ENCODE assay signal across 8 mouse cellular contexts in the genomic region with DNA sequence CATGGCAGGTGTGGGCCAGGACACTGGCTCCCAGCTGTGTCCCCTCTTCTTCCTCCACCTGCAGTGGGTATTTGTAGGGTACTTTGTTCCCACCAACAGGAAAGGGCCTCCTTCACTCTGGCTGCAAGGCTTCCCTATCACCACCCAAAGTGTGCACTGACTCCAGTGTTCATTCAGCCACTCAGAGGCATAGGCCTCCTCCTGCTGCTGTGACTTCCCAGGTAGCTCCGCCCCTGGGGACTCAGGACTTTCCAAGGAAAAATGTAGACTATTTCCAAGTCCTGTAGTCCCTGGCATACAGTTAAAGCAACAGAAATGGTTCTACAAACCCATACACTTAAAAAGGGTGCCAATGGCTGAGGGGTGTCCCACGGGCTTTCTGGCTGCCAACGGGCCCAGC. TPM values are rescaled to one million over a fixed set of nuclear protein-coding genes. Genes with fewer than 3 reads are reported as not detected.
DNase-seq lines count a peak whose midpoint lies in the region; ATAC-seq and TF ChIP-seq lines count a peak whose summit lies in the region.

No protein-coding gene starts in this region.

- H3K36me3 ChIP-seq in forebrain, embryonic 13.5 days (ENCODE audit: poor library complexity, severe bottlenecking) = peaks cover 5% of the 10 kb centered on the region; the same call in 1 of the 2 replicates
- no peaks in the 10 kb centered on the region for H3K36me3 ChIP-seq in limb, embryonic 15.5 days
- H3K36me3 ChIP-seq in neural tube, embryonic 14.5 days (ENCODE audit: control insufficient read depth, insufficient read depth, low read length) = no peaks in the 10 kb centered on the region

- H3K27ac ChIP-seq in left cerebral cortex, adult 2 months = no peak overlapping the region
- no peak overlapping the region for H3K27ac ChIP-seq in forebrain, embryonic 13.5 days
- H3K27ac ChIP-seq in limb, embryonic 15.5 days = peak overlapping the region; percentile 69
- no peak overlapping the region for H3K27ac ChIP-seq in neural tube, embryonic 14.5 days (ENCODE audit: low read depth, low read length)

- 22% methylated on average over 3 of the region's 3 CpGs for WGBS in forebrain, embryonic 13.5 days
- 24% methylated on average over 3 of the region's 3 CpGs for WGBS in limb, embryonic 15.5 days
- WGBS in neural tube, embryonic 14.5 days = 40% methylated on average over 3 of the region's 3 CpGs

- H3K9ac ChIP-seq in forebrain, embryonic 13.5 days = peak overlapping the region; percentile 65
- peak overlapping the region; percentile 44; the same call in 1 of the 2 replicates for H3K9ac ChIP-seq in limb, embryonic 15.5 days
- H3K9ac ChIP-seq in neural tube, embryonic 14.5 days (replicated peaks; ENCODE audit: low read depth, low read length) = peak overlapping the region; percentile 61; the same call in 1 of the 2 replicates

- peak overlapping the region; percentile 94 for H3K4me2 ChIP-seq in forebrain, embryonic 13.5 days
- peak overlapping the region; percentile 96 for H3K4me2 ChIP-seq in limb, embryonic 15.5 days
- H3K4me2 ChIP-seq in neural tube, embryonic 14.5 days (ENCODE audit: low read depth, low read length) = peak overlapping the region; percentile 92

- no peak for DNase-seq in left cerebral cortex, adult 2 months (ENCODE audit: extremely low spot score in 1 of 2, low spot score in 2 of 2)
- no peak for DNase-seq in left cerebral cortex, adult 18-20 months (ENCODE audit: low spot score in 2 of 2)
- peak; percentile 21 for DNase-seq in R1 (ENCODE audit: low read depth, low spot score)
- DNase-seq in adrenal gland, postnatal 25 days = no peak
- DNase-seq in spleen, adult 12 weeks (ENCODE audit: low spot score) = no peak

- no peak for TF ChIP-seq CTCF in left cerebral cortex, adult 2 months (IDR thresholded peaks at IDR 0.05)

- intact Hi-C loops in left cerebral cortex, adult 2 months (cut with DNase I) = no loop called here

- H3K4me1 ChIP-seq in forebrain, embryonic 13.5 days = peaks cover 17% of the 10 kb centered on the region
- peaks cover 17% of the 10 kb centered on the region for H3K4me1 ChIP-seq in limb, embryonic 15.5 days
- H3K4me1 ChIP-seq in neural tube, embryonic 14.5 days (ENCODE audit: control insufficient read depth, insufficient read depth, low read length) = 0 out of 2 replicates have a peak, but pooled peaks cover 3% of the 10 kb centered on the region

- H3K9me3 ChIP-seq in forebrain, embryonic 13.5 days (replicated peaks) = no peaks in the 10 kb centered on the region
- H3K9me3 ChIP-seq in limb, embryonic 15.5 days = no peaks in the 10 kb centered on the region
- H3K9me3 ChIP-seq in neural tube, embryonic 14.5 days (ENCODE audit: control insufficient read depth, low read length) = no peaks in the 10 kb centered on the region

- ATAC-seq in forebrain, embryonic 13.5 days = peak; percentile 14; the same call in 1 of the 2 replicates
- ATAC-seq in limb, embryonic 15.5 days (ENCODE audit: insufficient number of reproducible peaks, low FRiP score, low TSS enrichment, low read depth) = no peak
- peak; percentile 33; the same call in 1 of the 2 replicates for ATAC-seq in neural tube, embryonic 14.5 days (ENCODE audit: low read depth)

- H3K4me3 ChIP-seq in left cerebral cortex, adult 2 months = peak overlapping the region; percentile 50; the same call in 1 of the 2 replicates
- peak overlapping the region; percentile 56 for H3K4me3 ChIP-seq in forebrain, embryonic 13.5 days
- H3K4me3 ChIP-seq in limb, embryonic 15.5 days = peak overlapping the region; percentile 63
- H3K4me3 ChIP-seq in neural tube, embryonic 14.5 days (ENCODE audit: low read depth, low read length) = peak overlapping the region; percentile 49

- H3K27me3 ChIP-seq in forebrain, embryonic 13.5 days = peaks cover 5% of the 10 kb centered on the region; the same call in 1 of the 2 replicates
- H3K27me3 ChIP-seq in limb, embryonic 15.5 days = no peaks in the 10 kb centered on the region
- H3K27me3 ChIP-seq in neural tube, embryonic 14.5 days (ENCODE audit: control insufficient read depth, insufficient read depth, low read length) = no peaks in the 10 kb centered on the region

RNA-seq across cellular contexts. Expression of a gene that starts 0.9 kb away (rescaled TPM):
- 1 to 10 TPM; 2.2 to 3.4 TPM for total RNA-seq in left cerebral cortex, adult 2 months (2021)
- 1 to 10 TPM; 3.5 to 4.3 TPM for total RNA-seq in left cerebral cortex, adult 18-20 months (2021)
- polyA plus RNA-seq in forebrain, embryonic 13.5 days (2015; fragmentation: Nextera tagmentation; extraction: Ambion mirVana) = 7.0 and 7.9 TPM in 2 replicates
- polyA plus RNA-seq in limb, embryonic 15.5 days (2015; fragmentation: Nextera tagmentation; extraction: Ambion mirVana) = 25.5 and 28.3 TPM in 2 replicates
- 18.3 and 22.6 TPM in 2 replicates for polyA plus RNA-seq in neural tube, embryonic 14.5 days (2014; fragmentation: Nextera tagmentation; extraction: Ambion mirVana)
- total RNA-seq in adrenal gland, postnatal 25 days (2021) = 28.3 and 32.1 TPM in 2 replicates

RNA-seq across cellular contexts. Expression of a gene that starts 22.3 kb away (rescaled TPM):
- 10 to 100 TPM; 51.2 to 54.9 TPM for total RNA-seq in left cerebral cortex, adult 2 months (2021)
- 10 to 100 TPM; 51.4 to 51.9 TPM for total RNA-seq in left cerebral cortex, adult 18-20 months (2021)
- 53.9 and 60.2 TPM in 2 replicates for polyA plus RNA-seq in forebrain, embryonic 13.5 days (2015; fragmentation: Nextera tagmentation; extraction: Ambion mirVana)
- 65.5 and 66.4 TPM in 2 replicates for polyA plus RNA-seq in limb, embryonic 15.5 days (2015; fragmentation: Nextera tagmentation; extraction: Ambion mirVana)
- 54.2 and 59.9 TPM in 2 replicates for polyA plus RNA-seq in neural tube, embryonic 14.5 days (2014; fragmentation: Nextera tagmentation; extraction: Ambion mirVana)
- total RNA-seq in adrenal gland, postnatal 25 days (2021) = 33.6 and 46.1 TPM in 2 replicates

RNA-seq across cellular contexts. Expression of a gene that starts 54.5 kb away (rescaled TPM):
- total RNA-seq in left cerebral cortex, adult 2 months (2021) = 1 to 10 TPM in 1 of 2 experiments, under 1 TPM in 1; 0.87 to 1.4 TPM
- 1 to 10 TPM in 1 of 2 experiments, under 1 TPM in 1; 0.37 to 1.7 TPM for total RNA-seq in left cerebral cortex, adult 18-20 months (2021)
- not detected in 2 replicates for polyA plus RNA-seq in forebrain, embryonic 13.5 days (2015; fragmentation: Nextera tagmentation; extraction: Ambion mirVana)
- polyA plus RNA-seq in limb, embryonic 15.5 days (2015; fragmentation: Nextera tagmentation; extraction: Ambion mirVana) = not detected in 2 replicates
- polyA plus RNA-seq in neural tube, embryonic 14.5 days (2014; fragmentation: Nextera tagmentation; extraction: Ambion mirVana) = not detected in 2 replicates
- not detected in 2 replicates for total RNA-seq in adrenal gland, postnatal 25 days (2021)
